Mouse (Mus musculus): ENCODE results near the gene Olfr1335. TPM values are rescaled to one million over a fixed set of nuclear protein-coding genes. Genes with fewer than 3 reads are reported as not detected.
"Not testable (repeated sequence)": the region's sequence is repeated elsewhere in the genome, so short reads cannot be mapped to it uniquely, and the experiment has no call there.

Gene Olfr1335
- not detected for total RNA-seq (2021)
- long read RNA-seq, experiment 1: 0 reads
- long read RNA-seq, experiment 2: 0 reads

DNA sequence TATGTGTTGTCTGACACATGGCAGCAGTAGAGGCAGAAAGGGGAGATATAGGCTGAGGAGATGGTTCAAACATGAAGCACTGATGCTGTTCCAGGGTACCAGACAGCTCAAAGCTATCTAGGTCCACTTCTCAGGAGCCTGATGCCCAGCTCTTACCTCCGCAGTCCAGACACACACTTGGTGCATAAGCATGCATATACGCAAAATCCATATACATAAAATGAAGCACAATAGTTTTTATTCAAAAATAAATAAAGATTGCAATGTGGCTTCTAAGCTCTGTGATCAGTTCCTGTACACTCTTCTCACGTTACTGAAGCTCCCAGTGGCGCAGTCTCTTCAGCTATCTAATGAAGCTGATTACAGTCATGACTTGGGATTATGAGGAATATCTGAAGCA lies at the start of gene Olfr1335:
TSS of gene Olfr1335 (minus strand) at position 101 of the 400 bp plus-strand sequence.
- intact Hi-C loops (cut with DNase I): no loop called here
- DNase-seq: no peak

GRCm38 (mm10) chr4:118836179-118836578 lies 26.4 kb upstream of the Olfr1335 start, which contains the start of gene Olfr1333:
Olfr1333 (minus strand) TSS chr4:118836279.
- intact Hi-C loops (cut with DNase I): no loop called here
- DNase-seq: no peak

DNA sequence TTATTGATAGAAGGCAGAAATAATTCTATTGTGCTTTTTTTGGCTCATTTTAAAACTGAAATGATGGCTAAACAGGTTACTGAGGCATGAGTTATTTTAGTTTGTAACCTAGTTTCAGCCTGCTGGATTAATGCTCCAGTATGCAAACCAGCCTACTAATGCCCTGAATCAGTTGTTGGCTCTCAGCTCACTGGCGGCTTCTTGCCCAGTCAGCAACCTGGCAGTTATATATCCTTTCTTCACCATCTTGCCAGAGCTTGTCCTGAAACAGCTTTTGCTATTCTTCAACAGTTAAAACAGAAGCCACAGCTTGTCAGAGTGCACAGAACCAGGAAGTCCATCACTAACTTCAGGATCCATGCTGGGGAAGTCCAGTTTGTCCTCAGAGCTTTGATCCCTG lies 9.2 kb upstream of the Olfr1335 start:
- intact Hi-C loops (cut with DNase I): no loop called here
- DNase-seq: no peak

DNA sequence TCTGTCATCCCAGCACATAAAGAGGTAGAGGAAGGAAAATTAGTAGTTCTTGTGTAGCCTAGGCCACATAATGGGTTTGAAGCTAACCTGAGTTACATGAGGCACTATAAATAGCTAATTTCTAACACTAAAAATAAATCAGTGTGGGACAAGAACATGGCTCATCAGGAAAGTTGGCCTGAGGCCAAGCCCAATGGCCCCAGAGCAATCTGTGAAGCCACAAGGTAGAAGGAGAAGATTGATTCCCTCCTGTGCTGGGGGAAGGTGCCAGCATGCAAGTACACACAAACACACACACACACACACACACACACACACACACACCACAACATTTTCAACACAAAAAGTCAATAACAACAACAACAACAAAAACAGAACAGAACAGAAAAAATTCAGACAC lies 16.9 kb downstream of the Olfr1335 start:
- intact Hi-C loops (cut with DNase I); DNase-seq: not testable (repeated sequence)

GRCm38 (mm10) chr4:118782486-118782885 lies 27.3 kb downstream of the Olfr1335 start, which contains the start of gene Olfr1337:
Olfr1337 (minus strand) TSS chr4:118782586.
- intact Hi-C loops (cut with DNase I): no loop called here
- DNase-seq: no peak

Other genes with a start within 250 kb of the Olfr1335 start
- not detected for gene Cfap57, start 189.2 kb downstream of the Olfr1335 start, total RNA-seq (2021)
- 10 to 100 TPM; 21.7 to 28.9 TPM for gene Ebna1bp2, start 189.1 kb downstream of the Olfr1335 start, total RNA-seq (2021)
- not detected for gene Olfr62, start 151.0 kb downstream of the Olfr1335 start, total RNA-seq (2021)
- not detected for gene Olfr1342, start 117.2 kb downstream of the Olfr1335 start, total RNA-seq (2021)
- gene Olfr1341, start 106.4 kb downstream of the Olfr1335 start, total RNA-seq (2021): not detected
- not detected for gene Olfr1340, start 89.8 kb downstream of the Olfr1335 start, total RNA-seq (2021)
- not detected for gene Olfr1339, start 77.8 kb downstream of the Olfr1335 start, total RNA-seq (2021)
- not detected for gene Olfr1338, start 51.2 kb downstream of the Olfr1335 start, total RNA-seq (2021)
- gene Olfr1337, start 27.4 kb downstream of the Olfr1335 start, total RNA-seq (2021): not detected
- not detected for gene Olfr1333, start 26.3 kb upstream of the Olfr1335 start, total RNA-seq (2021)
- gene Olfr1331, start 54.7 kb upstream of the Olfr1335 start, total RNA-seq (2021): not detected
- gene Olfr1330, start 78.7 kb upstream of the Olfr1335 start, total RNA-seq (2021): not detected
- gene Olfr1329, start 107.5 kb upstream of the Olfr1335 start, total RNA-seq (2021): not detected
- not detected for gene Olfr1328, start 128.7 kb upstream of the Olfr1335 start, total RNA-seq (2021)
- under 1 TPM; 0.36 to 0.86 TPM for gene Lao1, start 151.6 kb upstream of the Olfr1335 start, total RNA-seq (2021)

Data from gastrocnemius, postnatal 36 days (tissue).